Mouse (Mus musculus) forebrain, embryonic 15.5 days (tissue): ENCODE measurements around the gene 4930562C15Rik. TPM values are rescaled to one million over a fixed set of nuclear protein-coding genes. Genes with fewer than 3 reads are reported as not detected.

Source experiments
- ATAC-seq: fragments of 200-750 bp; cut with Nextera tagmentation; replicated peaks from 2 replicates; pipeline ENCODE4 v1.8.0; 2017; ENCODE audit warnings: mild to moderate bottlenecking, moderate TSS enrichment, moderate library complexity
- H3K27ac ChIP-seq: fragments of 300-500 bp; sonication (generic); replicated peaks from 2 replicates; pipeline ENCODE4 v1.5.1; 2015; ENCODE audit warnings: mild to moderate bottlenecking, inconsistent platforms
- H3K27me3 ChIP-seq: fragments of 300-500 bp; sonication (generic); 2 replicates; pipeline ENCODE4 v1.6.1; 2015; ENCODE audit warnings: inconsistent platforms
- H3K36me3 ChIP-seq: fragments of 300-500 bp; sonication (generic); 2 replicates; pipeline ENCODE4 v1.6.1; 2015; ENCODE audit warnings: mild to moderate bottlenecking, inconsistent platforms
- H3K4me1 ChIP-seq: fragments of 300-500 bp; sonication (generic); 2 replicates; pipeline ENCODE4 v1.6.1; 2015; ENCODE audit warnings: inconsistent platforms
- H3K4me2 ChIP-seq: fragments of 300-500 bp; sonication (generic); replicated peaks from 2 replicates; pipeline ENCODE4 v1.6.1; 2015; ENCODE audit warnings: mild to moderate bottlenecking, inconsistent platforms
- H3K4me3 ChIP-seq: fragments of 300-500 bp; sonication (generic); 2 replicates; pipeline ENCODE4 v1.5.1; 2015; ENCODE audit warnings: mild to moderate bottlenecking, inconsistent platforms
- H3K9ac ChIP-seq: fragments of 300-500 bp; sonication (generic); replicated peaks from 2 replicates; pipeline ENCODE4 v1.6.1; 2015; ENCODE audit warnings: mild to moderate bottlenecking, inconsistent platforms
- H3K9me3 ChIP-seq: fragments of 300-500 bp; sonication (generic); 2 replicates; pipeline ENCODE4 v1.6.1; 2016; ENCODE audit warnings: inconsistent platforms
- WGBS: fragments of 180-500 bp; shearing (Covaris S2); methylation state at CpG from one replicate; pipeline ENCODE4 v1.1.7; 2015; ENCODE audit warnings: mixed read lengths; 5-methylcytosine and 5-hydroxymethylcytosine counted together
- polyA plus RNA-seq: library from polyadenylated mRNA; unstranded; fragments of >200 nt; fragmentation: Nextera tagmentation; extraction: Ambion mirVana; gene quantifications from 2 replicates; pipeline ENCODE4 v1.2.1, GENCODE M21; 2015

Gene 4930562C15Rik
- polyA plus RNA-seq, 1 experiment from 2014 or later: 0.56 TPM

GRCm38 (mm10) chr16:4833858-4834257, 1.4 kb upstream of the 4930562C15Rik start:
- 85% methylated on average over 2 of the region's 2 CpGs for WGBS
- H3K4me2 ChIP-seq: no peak overlapping the region
- H3K4me1 ChIP-seq: no peaks in the 10 kb centered on the region
- no peaks in the 10 kb centered on the region for H3K27me3 ChIP-seq
- no peak overlapping the region for H3K27ac ChIP-seq
- H3K9me3 ChIP-seq: no peaks in the 10 kb centered on the region
- no peak overlapping the region for H3K4me3 ChIP-seq
- H3K36me3 ChIP-seq: no peaks in the 10 kb centered on the region
- no peak for ATAC-seq
- no peak overlapping the region for H3K9ac ChIP-seq

- WGBS: 86% methylated on average over 3 of the region's 3 CpGs
- no peaks in the 10 kb centered on the region for H3K9me3 ChIP-seq
- no peak overlapping the region for H3K4me3 ChIP-seq
- no peaks in the 10 kb centered on the region for H3K27me3 ChIP-seq
- no peaks in the 10 kb centered on the region for H3K4me1 ChIP-seq
- H3K9ac ChIP-seq: no peak overlapping the region
- ATAC-seq: no peak
- no peak overlapping the region for H3K27ac ChIP-seq
- no peaks in the 10 kb centered on the region for H3K36me3 ChIP-seq
- H3K4me2 ChIP-seq: no peak overlapping the region
Measured at GRCm38 (mm10) chr16:4837631-4838030, 2.4 kb downstream of the 4930562C15Rik start.

GRCm38 (mm10) chr16:4839552-4839951, 4.3 kb downstream of the 4930562C15Rik start:
- no peaks in the 10 kb centered on the region for H3K4me1 ChIP-seq
- no peaks in the 10 kb centered on the region for H3K36me3 ChIP-seq
- WGBS: 84% methylated on average over 3 of the region's 3 CpGs

GRCm38 (mm10) chr16:4840231-4840630, 5.0 kb downstream of the 4930562C15Rik start:
- no peak for ATAC-seq
- WGBS: 86% methylated on average over 8 of the region's 8 CpGs
- no peak overlapping the region for H3K4me3 ChIP-seq

More at GRCm38 (mm10) chr16:4839552-4839951, 4.3 kb downstream of the 4930562C15Rik start:
- Histone ChIP-seq H3K4me3 (no peak overlapping the region), H3K27me3 (no peaks in the 10 kb centered on the region), H3K9me3 (no peaks in the 10 kb centered on the region), H3K4me2 (no peak overlapping the region), H3K9ac (no peak overlapping the region), H3K27ac (no peak overlapping the region)
- ATAC-seq: no peak

GRCm38 (mm10) chr16:4847041-4847440, 11.8 kb downstream of the 4930562C15Rik start:
- H3K4me3 ChIP-seq: no peak overlapping the region
- no peak for ATAC-seq
- H3K27me3 ChIP-seq: no peaks in the 10 kb centered on the region
- H3K4me2 ChIP-seq: no peak overlapping the region
- 88% methylated on average over 3 of the region's 3 CpGs for WGBS
- no peaks in the 10 kb centered on the region for H3K36me3 ChIP-seq
- no peak overlapping the region for H3K27ac ChIP-seq
- no peaks in the 10 kb centered on the region for H3K4me1 ChIP-seq
- H3K9ac ChIP-seq: no peak overlapping the region
- H3K9me3 ChIP-seq: no peaks in the 10 kb centered on the region

More at GRCm38 (mm10) chr16:4840231-4840630, 5.0 kb downstream of the 4930562C15Rik start:
- H3K36me3 ChIP-seq: no peaks in the 10 kb centered on the region
- no peak overlapping the region for H3K4me2 ChIP-seq
- H3K9me3 ChIP-seq: no peaks in the 10 kb centered on the region
- H3K27ac ChIP-seq: no peak overlapping the region
- H3K4me1 ChIP-seq: no peaks in the 10 kb centered on the region
- no peak overlapping the region for H3K9ac ChIP-seq
- no peaks in the 10 kb centered on the region for H3K27me3 ChIP-seq

GRCm38 (mm10) chr16:4848090-4848489, 12.9 kb downstream of the 4930562C15Rik start:
- Histone ChIP-seq H3K36me3 (no peaks in the 10 kb centered on the region), H3K27me3 (no peaks in the 10 kb centered on the region), H3K4me1 (no peaks in the 10 kb centered on the region), H3K4me3 (no peak overlapping the region), H3K9ac (no peak overlapping the region), H3K4me2 (no peak overlapping the region), H3K9me3 (no peaks in the 10 kb centered on the region), H3K27ac (no peak overlapping the region)
- WGBS: 79% methylated on average over 2 of the region's 2 CpGs
- ATAC-seq: no peak

- H3K27me3 ChIP-seq: no peaks in the 10 kb centered on the region
- H3K36me3 ChIP-seq: no peaks in the 10 kb centered on the region
- no peaks in the 10 kb centered on the region for H3K4me1 ChIP-seq
- ATAC-seq: no peak
- no peaks in the 10 kb centered on the region for H3K9me3 ChIP-seq
- no peak overlapping the region for H3K4me2 ChIP-seq
- no peak overlapping the region for H3K4me3 ChIP-seq
- 80% methylated on average over 7 of the region's 7 CpGs for whole genome bisulfite sequencing
- no peak overlapping the region for H3K27ac ChIP-seq
- no peak overlapping the region for H3K9ac ChIP-seq
Measured at GRCm38 (mm10) chr16:4850361-4850760, 15.1 kb downstream of the 4930562C15Rik start.

- 70% methylated on average over 5 of the region's 5 CpGs for WGBS
- ATAC-seq: no peak
- no peak overlapping the region for H3K27ac ChIP-seq
Measured at GRCm38 (mm10) chr16:4850938-4851628, 15.9 kb downstream of the 4930562C15Rik start.

GRCm38 (mm10) chr16:4855046-4855650, 19.9 kb downstream of the 4930562C15Rik start:
- H3K27me3 ChIP-seq: no peaks in the 10 kb centered on the region
- 79% methylated on average over 5 of the region's 5 CpGs for WGBS
- ATAC-seq: no peak
- no peak overlapping the region for H3K27ac ChIP-seq
- no peaks in the 10 kb centered on the region for H3K4me1 ChIP-seq
- H3K9me3 ChIP-seq: no peaks in the 10 kb centered on the region
- no peaks in the 10 kb centered on the region for H3K36me3 ChIP-seq
- H3K4me3 ChIP-seq: no peak overlapping the region
- H3K9ac ChIP-seq: no peak overlapping the region
- H3K4me2 ChIP-seq: no peak overlapping the region

More at GRCm38 (mm10) chr16:4850938-4851628, 15.9 kb downstream of the 4930562C15Rik start:
- Histone ChIP-seq H3K9ac (no peak overlapping the region), H3K4me3 (no peak overlapping the region), H3K27me3 (no peaks in the 10 kb centered on the region), H3K36me3 (no peaks in the 10 kb centered on the region), H3K4me2 (no peak overlapping the region), H3K4me1 (no peaks in the 10 kb centered on the region), H3K9me3 (no peaks in the 10 kb centered on the region)

- 37% methylated on average over 10 of the region's 10 CpGs for WGBS
- ATAC-seq: no peak
- no peaks in the 10 kb centered on the region for H3K27me3 ChIP-seq
- no peak overlapping the region for H3K27ac ChIP-seq
- no peaks in the 10 kb centered on the region for H3K9me3 ChIP-seq
- H3K4me2 ChIP-seq: no peak overlapping the region
- no peaks in the 10 kb centered on the region for H3K4me1 ChIP-seq
- H3K9ac ChIP-seq: no peak overlapping the region
- H3K36me3 ChIP-seq: no peaks in the 10 kb centered on the region
- H3K4me3 ChIP-seq: no peak overlapping the region
Measured at GRCm38 (mm10) chr16:4861392-4861791, 26.2 kb downstream of the 4930562C15Rik start.

- Histone ChIP-seq H3K27me3 (no peaks in the 10 kb centered on the region), H3K4me1 (no peaks in the 10 kb centered on the region), H3K36me3 (no peaks in the 10 kb centered on the region), H3K27ac (no peak overlapping the region), H3K9ac (no peak overlapping the region), H3K4me3 (no peak overlapping the region), H3K4me2 (no peak overlapping the region), H3K9me3 (no peaks in the 10 kb centered on the region)
- ATAC-seq: 0 out of 2 replicates have a peak, but pooled peaks have one; percentile 46
- 56% methylated on average over 9 of the region's 9 CpGs for WGBS
Measured at GRCm38 (mm10) chr16:4862863-4863483, 27.8 kb downstream of the 4930562C15Rik start.

GRCm38 (mm10) chr16:4863742-4864141, 28.5 kb downstream of the 4930562C15Rik start:
- no peaks in the 10 kb centered on the region for H3K36me3 ChIP-seq
- H3K27me3 ChIP-seq: no peaks in the 10 kb centered on the region
- no peak overlapping the region for H3K27ac ChIP-seq
- no peak overlapping the region for H3K4me2 ChIP-seq
- no peaks in the 10 kb centered on the region for H3K4me1 ChIP-seq
- H3K4me3 ChIP-seq: no peak overlapping the region
- no peaks in the 10 kb centered on the region for H3K9me3 ChIP-seq
- WGBS: 87% methylated on average over 8 of the region's 8 CpGs
- no peak overlapping the region for H3K9ac ChIP-seq
- no peak for ATAC-seq
